Mouse (Mus musculus) testis, postnatal 10 days (tissue): ENCODE measurements around the gene Ppp1ca.

Source experiments
- DNase-seq: peaks from one replicate; pipeline ENCODE4 v3.0.0; 2021; ENCODE audit warnings: low spot score

Ppp1ca gene

DNA sequence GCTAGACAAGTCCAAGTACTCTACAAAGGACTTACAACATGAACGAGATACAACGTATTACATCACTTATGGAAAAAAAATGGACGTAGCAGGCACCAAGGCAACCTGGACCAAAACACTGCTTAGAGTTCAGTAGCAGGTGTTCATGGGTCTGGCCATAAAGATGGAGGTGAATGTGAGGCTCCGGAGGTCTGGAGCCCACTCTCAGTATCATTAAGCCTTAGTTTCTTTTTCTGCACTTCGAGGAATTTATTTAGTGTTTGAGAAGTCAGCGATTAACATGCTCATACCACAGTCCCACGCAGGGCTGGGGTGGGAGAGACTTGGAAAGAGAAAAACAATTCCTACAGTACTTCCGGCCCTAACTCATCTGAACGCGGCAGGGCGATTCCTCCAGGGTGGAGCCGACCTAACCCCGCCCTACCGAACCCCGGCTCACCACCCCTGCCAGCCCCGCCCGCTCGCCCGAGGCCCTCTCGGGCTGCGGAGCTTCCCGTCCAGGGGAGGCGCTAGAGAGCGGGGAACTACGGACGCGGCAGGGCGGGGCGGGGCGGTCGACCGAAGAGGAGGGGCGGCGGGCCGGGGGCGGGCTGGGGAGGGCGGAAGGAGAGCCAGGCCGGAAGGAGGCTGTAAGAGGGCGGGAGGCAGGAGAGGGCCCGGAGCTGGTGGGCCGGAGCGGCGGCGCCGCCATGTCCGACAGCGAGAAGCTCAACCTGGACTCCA is at the start of gene Ppp1ca:
Ppp1ca (plus strand) TSS at position 538 of the 723 bp plus-strand sequence.
- peak; percentile 99 for DNase-seq

GRCm38 (mm10) chr19:4142416-4143173 is 49.3 kb upstream of the Ppp1ca start:
- DNase-seq: no peak

- DNase-seq: no peak
Observed at GRCm38 (mm10) chr19:4143759-4144268, 48.1 kb upstream of the Ppp1ca start, which contains the start of gene Cabp4. Cabp4 (minus strand) TSS chr19:4144033.

GRCm38 (mm10) chr19:4144550-4145498 is 47.0 kb upstream of the Ppp1ca start:
- no peak for DNase-seq

DNA sequence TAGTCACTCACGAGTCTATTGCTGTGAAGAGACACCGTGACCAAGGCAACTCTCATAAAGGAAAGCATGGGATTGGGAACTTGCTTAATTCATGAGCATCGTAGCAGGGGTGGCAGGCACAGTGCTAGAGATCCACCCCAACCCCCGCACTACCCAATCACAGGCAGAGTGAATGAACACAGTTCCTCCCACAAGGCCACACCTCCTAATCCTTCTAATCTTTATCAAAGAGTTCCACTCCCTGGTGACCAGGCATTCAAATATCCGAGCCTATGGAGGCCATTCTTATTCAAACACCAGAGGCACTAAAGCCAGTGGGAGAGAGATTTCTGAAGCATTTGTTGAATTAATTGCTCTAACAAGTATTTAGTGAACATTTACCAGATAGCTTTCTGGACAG is 45.9 kb upstream of the Ppp1ca start:
- DNase-seq: no peak

- no peak for DNase-seq
Observed at GRCm38 (mm10) chr19:4146366-4147021, 45.4 kb upstream of the Ppp1ca start.

- no peak for DNase-seq
Observed at GRCm38 (mm10) chr19:4147022-4147405, 44.9 kb upstream of the Ppp1ca start.

DNA sequence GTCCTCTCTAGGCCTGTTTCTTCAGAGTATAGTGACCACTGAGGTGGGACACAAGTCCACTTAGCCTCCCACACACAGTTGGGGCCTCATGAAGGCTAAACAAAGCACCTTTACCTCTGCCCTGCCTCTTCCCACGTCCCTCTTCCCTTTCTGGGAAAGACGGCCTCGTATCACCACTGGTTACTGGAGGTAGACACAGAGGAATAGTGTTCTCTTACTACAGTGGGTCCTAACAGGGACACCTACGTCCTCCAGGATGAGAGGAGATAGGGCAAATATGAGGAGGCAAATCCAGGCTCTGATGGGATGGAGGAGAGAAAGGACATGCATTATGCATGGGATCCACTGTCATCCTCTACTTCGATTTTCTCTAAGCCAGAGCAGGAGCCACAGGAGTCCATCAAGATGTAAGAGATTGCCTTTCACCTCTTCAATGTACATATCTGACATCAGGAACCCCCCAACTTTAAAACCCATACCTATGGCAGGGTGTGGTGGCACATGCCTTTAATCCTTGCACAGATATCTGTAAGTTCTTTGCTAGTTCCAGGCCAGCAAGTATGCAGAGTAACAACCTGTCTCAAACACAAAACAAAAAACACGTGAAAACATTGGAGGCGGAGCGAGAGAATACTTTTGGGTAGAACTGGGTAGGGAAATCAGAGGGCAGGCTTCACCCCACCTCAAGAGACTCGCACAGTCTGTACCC is 43.9 kb upstream of the Ppp1ca start:
- DNase-seq: no peak

DNA sequence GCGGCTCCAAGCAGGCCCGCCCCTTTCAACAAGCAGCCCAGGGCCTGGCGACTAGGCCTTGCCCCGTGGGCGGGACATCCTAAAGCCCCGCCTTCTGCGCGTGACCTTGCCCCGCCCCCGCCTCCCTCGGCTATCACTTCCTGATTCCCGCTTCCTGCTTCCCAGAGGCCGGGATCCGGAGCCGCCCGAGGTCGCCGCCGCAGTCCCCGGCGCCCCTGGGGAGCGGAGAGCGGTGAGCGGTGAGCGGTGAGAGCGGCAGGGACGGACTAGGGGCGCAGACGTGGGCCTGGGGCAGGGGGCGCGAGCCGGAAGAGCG is 43.4 kb upstream of the Ppp1ca start, which contains the start of gene Coro1b:
Coro1b (plus strand) TSS at position 129 of the 316 bp plus-strand sequence.
- peak; percentile 99 for DNase-seq

GRCm38 (mm10) chr19:4148819-4149218 is 43.0 kb upstream of the Ppp1ca start:
- DNase-seq: no peak

- DNase-seq: no peak
Observed at GRCm38 (mm10) chr19:4149283-4149682, 42.6 kb upstream of the Ppp1ca start.

GRCm38 (mm10) chr19:4149764-4150461 is 42.0 kb upstream of the Ppp1ca start:
- no peak for DNase-seq

- DNase-seq: peak; percentile 72
Observed at GRCm38 (mm10) chr19:4150567-4151487, 41.0 kb upstream of the Ppp1ca start.

- DNase-seq: no peak
Observed at GRCm38 (mm10) chr19:4151488-4151860, 40.4 kb upstream of the Ppp1ca start.

GRCm38 (mm10) chr19:4151898-4152297 is 40.0 kb upstream of the Ppp1ca start:
- no peak for DNase-seq

DNA sequence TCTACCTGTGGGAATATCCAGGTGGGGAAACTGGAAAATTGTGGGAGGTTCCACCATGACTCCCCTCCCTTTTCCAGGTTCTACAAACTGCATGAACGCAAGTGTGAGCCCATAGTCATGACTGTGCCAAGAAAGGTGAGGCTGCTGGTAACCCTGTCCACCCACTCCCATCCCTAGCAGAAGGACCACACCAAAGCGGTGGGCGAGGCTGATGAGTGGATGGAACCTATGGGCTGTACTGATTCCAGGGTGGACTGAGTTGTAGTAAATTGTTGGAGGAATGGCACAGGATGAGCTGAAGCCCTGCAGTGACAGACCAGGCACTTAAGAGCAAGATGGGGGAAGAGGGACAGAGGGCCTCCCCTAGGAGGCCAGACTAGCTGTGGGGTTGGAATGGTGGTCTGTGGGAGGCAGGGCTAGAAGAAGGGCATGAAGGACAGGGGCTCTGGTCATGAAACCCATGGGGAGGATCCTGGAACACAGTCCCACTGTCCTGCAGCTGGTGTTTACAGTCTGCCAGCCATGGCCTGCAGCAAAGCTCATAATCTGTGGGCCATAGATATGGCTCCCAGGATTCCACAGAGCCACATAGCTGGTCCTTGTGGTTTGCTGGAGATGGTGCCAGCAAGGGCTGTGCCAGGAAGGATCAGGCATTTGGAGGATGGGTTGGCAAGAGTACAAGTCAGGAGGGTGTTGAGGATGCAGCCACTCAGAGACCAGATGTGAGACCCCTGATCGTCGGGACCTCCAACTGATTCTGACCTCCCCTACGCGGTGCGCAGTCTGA is 39.2 kb upstream of the Ppp1ca start:
- DNase-seq: no peak

DNA sequence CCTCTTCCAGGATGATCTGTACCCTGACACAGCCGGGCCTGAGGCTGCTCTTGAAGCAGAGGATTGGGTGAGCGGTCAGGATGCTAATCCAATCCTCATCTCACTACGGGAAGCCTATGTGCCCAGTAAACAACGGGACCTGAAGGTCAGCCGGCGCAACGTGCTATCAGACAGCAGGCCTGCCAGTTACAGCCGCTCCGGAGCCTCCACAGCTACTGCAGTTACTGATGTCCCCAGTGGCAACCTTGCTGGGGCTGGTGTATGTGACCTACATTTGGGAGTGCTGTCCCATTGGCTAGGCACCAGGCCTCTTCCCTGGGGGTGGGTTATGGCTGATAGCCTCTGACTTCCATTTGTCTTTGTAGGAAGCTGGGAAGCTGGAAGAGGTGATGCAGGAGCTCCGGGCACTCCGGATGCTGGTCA is 38.6 kb upstream of the Ppp1ca start, which contains the start of gene Ptprcap:
Ptprcap (plus strand) TSS at position 373 of the 423 bp plus-strand sequence.
- no peak for DNase-seq
